Mouse (Mus musculus): Measurements from ENCODE around the gene P2rx6. TPM values are rescaled to one million over a fixed set of nuclear protein-coding genes. Genes with fewer than 3 reads are reported as not detected.
A peak's percentile ranks its signal among the peaks of the same experiment; 100 is the strongest.

Gene P2rx6
- total RNA-seq, 1 experiment = 0.09 TPM

- peaks cover 0 to 16% of the 10 kb centered on the region in 2 experiments; a peak in 2 of 4 replicates for H3K4me1 ChIP-seq (ENCODE audit: control insufficient read depth in 2 of 2, insufficient read depth in 2 of 2, low read length in 2 of 2, poor library complexity in 1 of 2)
- H3K36me3 ChIP-seq (ENCODE audit: control insufficient read depth, insufficient read depth, low read length, poor library complexity, severe bottlenecking) = peaks cover 38% of the 10 kb centered on the region
These were observed 34.1 kb upstream of the P2rx6 start for GRCm38 (mm10) chr16:17527606-17528005.

GRCm38 (mm10) chr16:17528276-17528675, 33.4 kb upstream of the P2rx6 start:
- H3K4me3 ChIP-seq (ENCODE audit: insufficient read depth in 1 of 2, low read depth in 1 of 2, low read length in 2 of 2, poor library complexity in 1 of 2, severe bottlenecking in 1 of 2) = no peak overlapping the region
- TF ChIP-seq MAFK (IDR thresholded peaks at IDR 0.05; ENCODE audit: insufficient read depth, low read depth, low read length) (no peak), ZC3H11A (IDR thresholded peaks at IDR 0.05; ENCODE audit: borderline replicate concordance, low read depth, low read length) (no peak), ZNF384 (IDR thresholded peaks at IDR 0.05; ENCODE audit: low read depth, low read length) (no peak), HCFC1 (IDR thresholded peaks at IDR 0.05; ENCODE audit: borderline replicate concordance, insufficient read depth, low read length) (no peak), CHD2 (IDR thresholded peaks at IDR 0.05; ENCODE audit: low read depth, low read length) (no peak)
- no peak overlapping the region for H3K27ac ChIP-seq (ENCODE audit: insufficient read depth, low read depth, low read length, poor library complexity, severe bottlenecking)
- H3K4me1 ChIP-seq (ENCODE audit: control insufficient read depth in 2 of 2, insufficient read depth in 2 of 2, low read length in 2 of 2, poor library complexity in 1 of 2) = peaks cover 0 to 17% of the 10 kb centered on the region in 2 experiments; a peak in 2 of 4 replicates
- H3K9me3 ChIP-seq (ENCODE audit: control insufficient read depth, insufficient read depth, low read depth, low read length) = no peaks in the 10 kb centered on the region
- peaks cover 33% of the 10 kb centered on the region for H3K36me3 ChIP-seq (ENCODE audit: control insufficient read depth, insufficient read depth, low read length, poor library complexity, severe bottlenecking)
- in situ Hi-C loops (cut with MboI; ENCODE audit: low sequenced_read_pairs in 2 of 2, unreplicated experiment in 2 of 2) = no loop called here
- peak overlapping the region; percentile 33; the same call in 1 of the 2 replicates for H3K9ac ChIP-seq (ENCODE audit: insufficient read depth, low read depth, low read length, poor library complexity, severe bottlenecking)
- no peak for DNase-seq (ENCODE audit: low read depth, low spot score)

More at GRCm38 (mm10) chr16:17527606-17528005, 34.1 kb upstream of the P2rx6 start:
- TF ChIP-seq ZC3H11A (IDR thresholded peaks at IDR 0.05; ENCODE audit: borderline replicate concordance, low read depth, low read length) (no peak), MAFK (IDR thresholded peaks at IDR 0.05; ENCODE audit: insufficient read depth, low read depth, low read length) (no peak), CHD2 (IDR thresholded peaks at IDR 0.05; ENCODE audit: low read depth, low read length) (no peak), ZNF384 (IDR thresholded peaks at IDR 0.05; ENCODE audit: low read depth, low read length) (no peak), HCFC1 (IDR thresholded peaks at IDR 0.05; ENCODE audit: borderline replicate concordance, insufficient read depth, low read length) (no peak)
- no peak overlapping the region for H3K4me3 ChIP-seq (ENCODE audit: insufficient read depth in 1 of 2, low read depth in 1 of 2, low read length in 2 of 2, poor library complexity in 1 of 2, severe bottlenecking in 1 of 2)
- in situ Hi-C loops (cut with MboI; ENCODE audit: low sequenced_read_pairs in 2 of 2, unreplicated experiment in 2 of 2) = no loop called here
- no peak overlapping the region for H3K9ac ChIP-seq (ENCODE audit: insufficient read depth, low read depth, low read length, poor library complexity, severe bottlenecking)
- no peak overlapping the region for H3K27ac ChIP-seq (ENCODE audit: insufficient read depth, low read depth, low read length, poor library complexity, severe bottlenecking)
- no peak for DNase-seq (ENCODE audit: low read depth, low spot score)
- H3K9me3 ChIP-seq (ENCODE audit: control insufficient read depth, insufficient read depth, low read depth, low read length) = no peaks in the 10 kb centered on the region

- Histone ChIP-seq H3K36me3 (ENCODE audit: control insufficient read depth, insufficient read depth, low read length, poor library complexity, severe bottlenecking) (peaks cover 21% of the 10 kb centered on the region), H3K4me1 (ENCODE audit: control insufficient read depth in 2 of 2, insufficient read depth in 2 of 2, low read length in 2 of 2, poor library complexity in 1 of 2) (peaks cover 0 to 17% of the 10 kb centered on the region in 2 experiments; a peak in 2 of 4 replicates), H3K9ac (ENCODE audit: insufficient read depth, low read depth, low read length, poor library complexity, severe bottlenecking) (peak overlapping the region; percentile 85), H3K9me3 (ENCODE audit: control insufficient read depth, insufficient read depth, low read depth, low read length) (no peaks in the 10 kb centered on the region), H3K27ac (ENCODE audit: insufficient read depth, low read depth, low read length, poor library complexity, severe bottlenecking) (no peak overlapping the region), H3K4me3 (ENCODE audit: insufficient read depth in 1 of 2, low read depth in 1 of 2, low read length in 2 of 2, poor library complexity in 1 of 2, severe bottlenecking in 1 of 2) (peak overlapping the region; percentile 79 to 83)
- in situ Hi-C loops (cut with MboI; ENCODE audit: low sequenced_read_pairs in 2 of 2, unreplicated experiment in 2 of 2) = no loop called here
- TF ChIP-seq CHD2 (IDR thresholded peaks at IDR 0.05; ENCODE audit: low read depth, low read length) = no peak
- TF ChIP-seq ZNF384 (IDR thresholded peaks at IDR 0.05; ENCODE audit: low read depth, low read length) = no peak
- no peak for TF ChIP-seq HCFC1 (IDR thresholded peaks at IDR 0.05; ENCODE audit: borderline replicate concordance, insufficient read depth, low read length)
- TF ChIP-seq MAFK (IDR thresholded peaks at IDR 0.05; ENCODE audit: insufficient read depth, low read depth, low read length) = no peak
- no peak for TF ChIP-seq ZC3H11A (IDR thresholded peaks at IDR 0.05; ENCODE audit: borderline replicate concordance, low read depth, low read length)
- no peak for DNase-seq (ENCODE audit: low read depth, low spot score)
These were observed 31.6 kb upstream of the P2rx6 start for GRCm38 (mm10) chr16:17529981-17530586.

GRCm38 (mm10) chr16:17530640-17531288, 30.9 kb upstream of the P2rx6 start, which contains the start of gene Thap7:
Gene Thap7 (minus strand): TSS chr16:17531136.
- peak within 1 kb of the TSS; percentile 75 for H3K27ac ChIP-seq (ENCODE audit: insufficient read depth, low read depth, low read length, poor library complexity, severe bottlenecking)
- TF ChIP-seq ZC3H11A (IDR thresholded peaks at IDR 0.05; ENCODE audit: borderline replicate concordance, low read depth, low read length) (no peak), CHD2 (IDR thresholded peaks at IDR 0.05; ENCODE audit: low read depth, low read length) (peak; percentile 91), HCFC1 (IDR thresholded peaks at IDR 0.05; ENCODE audit: borderline replicate concordance, insufficient read depth, low read length) (0 out of 2 replicates have a peak, but pooled peaks have one; percentile 55)
- H3K36me3 ChIP-seq (ENCODE audit: control insufficient read depth, insufficient read depth, low read length, poor library complexity, severe bottlenecking) = peaks cover 15% of the 10 kb centered on the region
- peak; percentile 96 for DNase-seq (ENCODE audit: low read depth, low spot score)
- in situ Hi-C loops (cut with MboI; ENCODE audit: low sequenced_read_pairs in 2 of 2, unreplicated experiment in 2 of 2) = no loop called here
- peak within 1 kb of the TSS; percentile 85 for H3K9ac ChIP-seq (ENCODE audit: insufficient read depth, low read depth, low read length, poor library complexity, severe bottlenecking)
- no peaks in the 10 kb centered on the region for H3K9me3 ChIP-seq (ENCODE audit: control insufficient read depth, insufficient read depth, low read depth, low read length)
- peaks cover 0 to 17% of the 10 kb centered on the region in 2 experiments; a peak in 2 of 4 replicates for H3K4me1 ChIP-seq (ENCODE audit: control insufficient read depth in 2 of 2, insufficient read depth in 2 of 2, low read length in 2 of 2, poor library complexity in 1 of 2)
- H3K4me3 ChIP-seq (ENCODE audit: insufficient read depth in 1 of 2, low read depth in 1 of 2, low read length in 2 of 2, poor library complexity in 1 of 2, severe bottlenecking in 1 of 2) = peak within 1 kb of the TSS; percentile 79 to 83

Data from ES-E14 (cell line).